ENCODE assay signal across 21 mouse cellular contexts in genomic region chr1:186249214-186249613, GRCm38 (mm10).
DNase-seq lines count a peak whose midpoint lies in the region; ATAC-seq and TF ChIP-seq lines count a peak whose summit lies in the region.
"Had no signal": no experiment of that assay in that cellular context is flagged by ENCODE, and none has a peak within 500 bp of the region (broad histone marks: within the 10 kb centered on the region; RNA-seq: fewer than 3 reads in every experiment).

No protein-coding gene starts in this region.

- no peak overlapping the region for H3K27ac ChIP-seq in layer of hippocampus, adult 2 months
- H3K27ac ChIP-seq in lung, postnatal 0 days (ENCODE audit: low read length), result no peak overlapping the region
- H3K27ac ChIP-seq in embryonic facial prominence, embryonic 15.5 days (replicated peaks), result 0 out of 2 replicates have a peak overlapping the region, but pooled peaks have one; percentile 12
- H3K27ac ChIP-seq: heart, adult 2 months; midbrain, embryonic 10.5 days; stomach, embryonic 15.5 days had no signal

- H3K36me3 ChIP-seq in lung, postnatal 0 days (ENCODE audit: insufficient read depth, low read length), result no peaks in the 10 kb centered on the region
- no peaks in the 10 kb centered on the region for H3K36me3 ChIP-seq in embryonic facial prominence, embryonic 15.5 days
- H3K36me3 ChIP-seq: G1E; midbrain, embryonic 10.5 days; stomach, embryonic 15.5 days had no signal

- no peak overlapping the region for H3K4me2 ChIP-seq in lung, postnatal 0 days (replicated peaks; ENCODE audit: low read depth, low read length)
- no peak overlapping the region for H3K4me2 ChIP-seq in embryonic facial prominence, embryonic 15.5 days (replicated peaks)
- H3K4me2 ChIP-seq: stomach, embryonic 15.5 days had no signal

- no peaks in the 10 kb centered on the region for H3K4me1 ChIP-seq in lung, postnatal 0 days (ENCODE audit: insufficient read depth, low read depth, low read length)
- H3K4me1 ChIP-seq in embryonic facial prominence, embryonic 15.5 days, result peaks cover 12% of the 10 kb centered on the region; the same call in 1 of the 2 replicates
- H3K4me1 ChIP-seq: stomach, embryonic 15.5 days had no signal

- no peak overlapping the region for H3K9ac ChIP-seq in lung, postnatal 0 days (replicated peaks; ENCODE audit: low read depth)
- no peak overlapping the region for H3K9ac ChIP-seq in embryonic facial prominence, embryonic 15.5 days
- H3K9ac ChIP-seq: stomach, embryonic 15.5 days had no signal

- TF ChIP-seq CTCF in layer of hippocampus, adult 2 months (conservative IDR thresholded peaks at IDR 0.05), result peak; percentile 25; the same call in 1 of the 2 replicates
- TF ChIP-seq CTCF in lung, postnatal 0 days (IDR thresholded peaks at IDR 0.05), result peak; percentile 44

- no peak for TF ChIP-seq EP300 in lung, postnatal 0 days (IDR thresholded peaks at IDR 0.05)

- WGBS in lung, postnatal 0 days, result 42% methylated on average over 4 of the region's 4 CpGs
- 76% methylated on average over 4 of the region's 4 CpGs for WGBS in embryonic facial prominence, embryonic 15.5 days

- no peak for ATAC-seq in lung, postnatal 0 days
- no peak for ATAC-seq in embryonic facial prominence, embryonic 15.5 days (ENCODE audit: insufficient number of reproducible peaks, low FRiP score, low TSS enrichment, low read depth)
- ATAC-seq: CD4-positive, CD25-positive, alpha-beta regulatory T cell, adult 4 months; forebrain, embryonic 16.5 days; intestine, embryonic 16.5 days had no signal

- H3K4me3 ChIP-seq in layer of hippocampus, adult 2 months, result no peak overlapping the region
- H3K4me3 ChIP-seq in lung, postnatal 0 days (ENCODE audit: low read depth, low read length), result no peak overlapping the region
- no peak overlapping the region for H3K4me3 ChIP-seq in embryonic facial prominence, embryonic 15.5 days (replicated peaks)
- H3K4me3 ChIP-seq: erythroblast, embryonic 14.5 days; heart, adult 2 months; midbrain, embryonic 10.5 days; stomach, embryonic 15.5 days had no signal

- no peaks in the 10 kb centered on the region for H3K27me3 ChIP-seq in lung, postnatal 0 days (replicated peaks; ENCODE audit: insufficient read depth, low read length)
- H3K27me3 ChIP-seq in embryonic facial prominence, embryonic 15.5 days, result no peaks in the 10 kb centered on the region
- H3K27me3 ChIP-seq: stomach, embryonic 15.5 days had no signal

- no peak for DNase-seq in layer of hippocampus, adult 2 months (ENCODE audit: low spot score in 2 of 2)
- no peak for DNase-seq in layer of hippocampus, adult 9-11 months
- DNase-seq in lung, postnatal 0 days (ENCODE audit: low spot score), result peak; percentile 19
- no peak for DNase-seq in lung, postnatal 4 days
- DNase-seq in telencephalon, adult 2 months (ENCODE audit: low read depth, low spot score), result peak; percentile 83
- DNase-seq in heart, postnatal 4 days, result no peak
- DNase-seq: cerebellum, adult 9-11 months; embryo, embryonic 11 days; gastrocnemius, postnatal 10 days; heart, adult 2 months; liver; lung, adult 18-20 months; thymus, postnatal 14 days had no signal

- H3K9me3 ChIP-seq in lung, postnatal 0 days (ENCODE audit: low read length), result no peaks in the 10 kb centered on the region
- H3K9me3 ChIP-seq in embryonic facial prominence, embryonic 15.5 days (replicated peaks), result no peaks in the 10 kb centered on the region
- H3K9me3 ChIP-seq: midbrain, embryonic 10.5 days; stomach, embryonic 15.5 days had no signal

Comparison
In these comparisons a context has a peak if more than half of its experiments do, and no peak if none do; other contexts are left out.
1. DNase-seq: peak in lung, postnatal 0 days (single experiment) and telencephalon, adult 2 months (single experiment); none in layer of hippocampus, adult 2 months (0 of 2), layer of hippocampus, adult 9-11 months (single experiment), lung, postnatal 4 days (0 of 2) and heart, postnatal 4 days (single experiment).